Mouse (Mus musculus) kidney, postnatal 25 days (tissue): ENCODE data around the gene Hjurp.

ENCODE experiments used
- DNase-seq, 2 experiments: peaks; one replicate each; pipeline ENCODE4 v3.0.0; 2021; ENCODE audit warnings: mixed read lengths in 2 of 2

Hjurp gene

GRCm38 (mm10) chr1:88297480-88298258 lies 20.2 kb upstream of the Hjurp start:
- no peak for DNase-seq

GRCm38 (mm10) chr1:88296171-88296920 lies 18.9 kb upstream of the Hjurp start:
- DNase-seq, result no peak

DNA sequence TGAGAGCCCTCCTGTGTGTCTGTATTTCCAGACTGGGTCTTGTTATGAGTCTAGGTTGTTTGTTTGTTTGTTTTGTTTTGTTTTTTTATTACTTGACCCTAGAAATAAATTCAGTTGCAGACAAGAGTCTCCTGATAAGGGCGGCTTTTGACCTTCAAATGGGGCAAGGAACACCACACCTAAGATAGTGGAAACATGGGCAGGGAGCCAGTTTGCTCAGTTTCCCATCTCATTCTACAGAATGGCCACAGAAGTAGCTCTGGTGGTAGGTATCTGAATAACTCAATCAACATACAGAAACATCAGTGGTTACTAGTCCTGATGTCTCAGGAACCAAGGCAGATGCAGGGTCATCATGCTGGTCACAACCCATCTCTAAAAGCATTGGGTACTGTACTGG lies 17.2 kb upstream of the Hjurp start:
- DNase-seq, result no peak

- peak in 1 of 2 experiments; percentile 29 for DNase-seq
Observed at GRCm38 (mm10) chr1:88292057-88292456, 14.6 kb upstream of the Hjurp start.

DNA sequence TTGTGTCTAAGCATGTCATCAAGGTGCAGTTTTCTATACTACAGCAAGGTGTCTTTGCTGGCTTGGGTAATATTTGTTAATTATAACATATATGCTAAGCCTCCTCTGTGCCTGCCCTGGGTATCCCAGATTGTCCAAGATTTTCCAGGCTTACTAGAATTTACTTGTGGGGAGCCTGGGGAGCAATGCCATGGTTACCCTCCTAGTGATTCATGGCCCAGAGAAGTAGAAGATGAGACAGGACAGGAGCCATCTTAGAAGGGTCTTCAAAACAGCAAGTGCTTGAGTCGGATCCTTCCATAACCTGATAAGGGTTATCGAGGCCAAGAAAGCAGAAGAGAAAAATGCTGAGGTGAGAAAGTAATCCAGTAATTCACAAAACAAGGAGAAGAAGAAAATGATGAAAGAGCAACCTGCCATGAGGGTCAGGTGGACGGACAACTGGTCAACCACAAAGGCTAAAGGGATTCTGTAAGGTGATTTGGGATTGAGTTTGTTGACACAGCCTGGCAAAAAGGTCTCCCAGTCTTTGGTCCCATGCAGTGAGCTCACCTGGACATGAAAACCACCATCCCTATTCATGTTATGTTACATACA lies 14.1 kb upstream of the Hjurp start:
- peak; percentile 1 to 32 for DNase-seq

GRCm38 (mm10) chr1:88290511-88290910 lies 13.1 kb upstream of the Hjurp start:
- peak; percentile 2 to 30 for DNase-seq

GRCm38 (mm10) chr1:88289917-88290316 lies 12.5 kb upstream of the Hjurp start:
- DNase-seq, result peak; percentile 74 to 76

DNA sequence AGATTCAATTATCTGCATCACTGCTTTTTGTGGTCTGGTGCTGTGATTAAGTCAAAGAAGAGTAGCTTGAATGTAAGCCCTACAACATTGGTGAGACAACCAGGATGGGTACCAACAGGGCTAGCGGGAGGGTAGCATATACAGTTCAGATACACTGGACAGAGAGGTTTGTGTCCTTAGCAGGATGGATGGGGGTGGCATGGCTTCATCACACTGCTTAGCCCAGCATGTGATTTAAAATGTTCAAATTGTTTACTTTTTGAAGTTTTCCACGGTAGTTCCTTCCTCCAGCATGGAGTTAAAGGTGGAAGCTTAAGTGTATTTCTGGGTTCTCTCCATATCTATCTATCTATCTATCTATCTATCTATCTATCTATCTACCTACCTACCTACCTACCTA lies 11.7 kb upstream of the Hjurp start:
- DNase-seq, result no peak

- DNase-seq, result no peak
Observed at GRCm38 (mm10) chr1:88288789-88289127, 11.3 kb upstream of the Hjurp start.

DNA sequence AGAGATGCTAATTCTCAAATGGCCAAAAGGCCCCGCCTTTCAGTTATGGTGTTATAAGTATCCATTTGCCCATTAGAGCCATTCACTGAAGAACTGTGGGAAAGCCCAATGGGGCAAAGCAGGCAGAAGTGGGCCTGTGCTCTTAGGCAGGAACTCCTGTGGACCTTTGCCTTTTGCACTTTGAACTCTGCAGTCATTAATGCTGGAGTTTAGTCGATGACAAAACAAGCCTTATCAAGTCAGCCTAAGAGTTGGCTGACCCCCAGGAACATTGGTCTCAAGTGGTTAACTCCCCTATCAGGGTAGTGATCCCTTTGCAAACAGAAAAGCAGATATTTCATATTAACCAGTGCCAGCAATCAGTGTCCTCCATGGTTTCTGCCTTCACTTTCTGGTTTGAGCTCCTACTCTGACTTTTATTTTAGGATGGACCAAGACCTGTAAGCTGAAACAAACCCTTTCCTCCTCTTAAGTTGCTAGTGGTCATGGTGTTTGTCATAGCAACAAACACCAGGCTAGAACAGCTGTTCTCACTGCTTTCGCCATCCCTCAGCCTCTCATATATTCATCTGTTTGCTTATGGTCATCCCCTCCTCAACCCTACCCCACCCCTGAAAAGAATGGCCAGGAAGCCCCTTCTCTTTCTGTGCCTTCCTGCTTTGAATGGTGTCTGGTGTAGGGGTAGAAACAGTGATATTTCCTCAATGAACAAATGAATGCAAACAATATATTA lies 10.8 kb upstream of the Hjurp start:
- DNase-seq, result no peak

DNA sequence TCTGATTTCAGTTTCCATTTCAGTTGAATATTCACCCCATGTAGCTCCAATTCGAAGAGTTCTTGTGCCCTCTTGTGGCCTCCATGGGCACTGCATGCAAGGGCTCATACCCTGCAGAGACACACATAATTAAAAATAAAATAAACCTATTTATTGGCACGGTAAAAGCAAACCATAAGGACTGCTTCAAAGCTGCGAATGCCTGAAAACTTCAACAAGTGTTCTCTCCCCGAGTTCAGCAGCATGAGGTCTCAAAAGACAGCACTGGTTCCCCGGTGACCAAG lies 10.2 kb upstream of the Hjurp start:
- peak; percentile 79 to 84 for DNase-seq

- no peak for DNase-seq
Observed at GRCm38 (mm10) chr1:88286887-88287696, 9.7 kb upstream of the Hjurp start.

- no peak for DNase-seq
Observed at GRCm38 (mm10) chr1:88286136-88286845, 8.9 kb upstream of the Hjurp start.

GRCm38 (mm10) chr1:88285652-88286051 lies 8.2 kb upstream of the Hjurp start:
- no peak for DNase-seq

- DNase-seq, result peak; percentile 59 to 68
Observed at GRCm38 (mm10) chr1:88284946-88285320, 7.5 kb upstream of the Hjurp start.

- DNase-seq, result no peak
Observed at GRCm38 (mm10) chr1:88284228-88284945, 7.0 kb upstream of the Hjurp start.

GRCm38 (mm10) chr1:88283376-88284227 lies 6.2 kb upstream of the Hjurp start:
- no peak for DNase-seq

- DNase-seq, result no peak
Observed at GRCm38 (mm10) chr1:88282301-88282700, 4.9 kb upstream of the Hjurp start.

DNA sequence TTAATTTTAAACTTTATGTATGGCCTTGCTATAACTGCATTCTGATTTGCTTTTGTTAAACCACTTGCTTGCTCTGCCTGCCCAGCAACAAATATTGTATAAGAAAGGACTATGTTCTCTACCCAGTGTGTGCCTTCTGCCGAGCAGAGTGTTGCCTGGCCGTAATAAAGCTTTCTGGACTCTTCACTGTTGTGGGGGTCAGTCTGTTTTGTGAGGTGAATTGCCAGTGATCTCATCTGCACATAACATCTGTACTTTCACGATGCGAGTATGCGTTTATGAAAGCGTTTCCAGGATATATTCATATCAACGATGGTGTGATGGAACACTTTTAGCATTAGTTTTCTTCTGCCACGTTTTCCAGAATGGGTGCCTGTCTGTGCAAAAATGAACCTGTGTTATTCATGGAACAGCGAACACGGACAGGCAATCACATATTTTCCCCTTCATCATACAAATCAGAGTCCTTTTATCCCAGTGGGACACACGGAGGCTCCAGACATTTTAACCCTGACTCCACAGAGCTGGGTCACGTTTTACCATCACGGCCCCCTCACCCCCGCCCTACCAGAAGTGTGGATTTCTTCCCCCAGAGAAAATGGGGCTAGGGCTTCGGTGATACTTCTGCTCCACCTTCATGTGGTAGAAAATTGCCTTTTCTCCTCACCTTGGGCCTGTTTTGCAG lies 2.7 kb upstream of the Hjurp start:
- no peak for DNase-seq
